Mouse (Mus musculus) megakaryocyte, embryonic 14.5 days (primary cell): ENCODE measurements around the gene a.

ENCODE experiments used
- FLI1 ChIP-seq: IDR thresholded peaks from 2 replicates; pipeline ENCODE4 v1.6.1; 2012; ENCODE audit warnings: low read length, inconsistent platforms, mixed read lengths
- GATA1 ChIP-seq: IDR thresholded peaks from 3 replicates; pipeline ENCODE4 v1.6.1; 2012; ENCODE audit warnings: mixed read lengths, low read length, inconsistent platforms, borderline replicate concordance

DNA sequence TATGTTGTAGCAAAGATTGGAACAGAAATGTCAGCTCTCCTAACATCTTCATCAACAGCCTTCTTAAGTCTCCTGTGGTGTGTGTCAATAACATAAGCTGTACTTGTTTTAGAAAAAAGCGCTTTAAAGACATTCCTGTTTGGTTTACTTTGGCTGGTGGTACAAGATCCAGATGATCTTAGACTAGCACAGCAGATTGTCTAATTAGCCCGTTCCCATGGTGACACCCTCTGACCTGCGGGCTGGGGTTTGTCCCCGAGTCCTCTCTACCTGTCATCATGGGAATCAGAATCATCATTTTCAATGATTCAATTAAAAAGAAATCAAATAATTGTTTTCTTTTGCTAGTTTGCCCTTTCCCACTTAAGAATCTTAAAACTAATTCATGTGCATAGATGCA lies 36.3 kb downstream of the a start:
- no peak for TF ChIP-seq GATA1
- TF ChIP-seq FLI1, result no peak
